Mouse (Mus musculus): ENCODE measurements around the gene Agbl3.

DNA sequence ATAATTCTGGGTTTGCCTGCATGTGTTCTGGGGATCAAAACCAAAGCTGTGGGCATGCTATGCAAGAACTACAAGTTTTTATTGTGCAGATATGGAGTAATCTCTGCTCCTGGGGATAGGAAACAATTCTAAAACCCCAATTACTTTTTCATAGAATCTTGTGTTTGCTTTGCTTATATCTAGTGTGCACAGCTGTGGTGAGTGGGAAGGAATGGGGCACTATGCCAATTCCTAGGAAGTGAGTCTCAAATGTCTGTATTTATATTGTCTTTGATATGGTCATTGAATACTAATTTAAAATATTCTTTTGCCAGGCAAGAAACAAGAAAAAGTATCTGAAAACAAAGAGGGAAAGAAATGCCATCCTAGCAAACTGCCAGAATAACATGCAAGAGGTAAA, 44.2 kb downstream of the Agbl3 start:
- TF ChIP-seq CTCF (IDR thresholded peaks at IDR 0.05; ENCODE audit: borderline replicate concordance, insufficient read depth, low read depth, low read length) = no peak
- TF ChIP-seq POLR2A (IDR thresholded peaks at IDR 0.05; ENCODE audit: borderline replicate concordance, insufficient read depth, low read length) = no peak

Measured in cerebellum, adult 2 months (tissue).